Mouse (Mus musculus): ENCODE measurements around the gene Chn1.
A peak's percentile ranks its signal among the peaks of the same experiment; 100 is the strongest.

The Chn1 gene

DNA sequence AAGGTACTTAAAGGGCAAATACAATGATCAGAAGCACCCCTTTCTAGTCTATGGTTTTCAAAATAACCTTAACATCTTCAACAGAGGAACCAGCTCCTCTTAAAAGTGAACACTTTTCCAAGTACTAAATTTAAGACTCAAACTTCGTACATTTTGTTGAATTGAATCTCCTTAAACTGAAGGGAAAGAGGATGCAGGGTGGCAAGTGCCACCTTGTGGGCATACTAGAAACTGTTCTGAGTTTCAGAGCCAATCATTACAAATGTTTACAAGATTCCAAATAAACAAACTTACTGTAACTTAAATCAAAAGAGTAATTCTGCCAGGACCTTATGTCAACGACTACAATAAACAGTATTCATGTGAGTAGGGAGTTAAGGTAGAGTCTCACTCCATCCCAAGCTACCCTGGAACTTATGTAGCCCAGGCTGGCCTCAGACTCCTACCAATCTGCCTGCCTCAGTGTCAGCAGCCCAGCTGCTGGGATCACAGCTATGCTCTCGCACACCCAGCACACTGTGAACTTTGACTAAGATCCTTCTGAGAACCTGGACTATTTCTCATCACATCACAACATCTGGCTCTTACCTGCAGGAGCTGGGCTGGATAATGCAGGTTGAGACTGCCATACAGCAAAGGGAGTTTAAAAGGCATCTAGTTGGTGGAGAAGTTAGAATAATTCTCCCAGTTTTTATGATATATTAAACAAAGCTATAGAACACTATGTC, 29.3 kb downstream of the Chn1 start:
- no peak for DNase-seq

DNA sequence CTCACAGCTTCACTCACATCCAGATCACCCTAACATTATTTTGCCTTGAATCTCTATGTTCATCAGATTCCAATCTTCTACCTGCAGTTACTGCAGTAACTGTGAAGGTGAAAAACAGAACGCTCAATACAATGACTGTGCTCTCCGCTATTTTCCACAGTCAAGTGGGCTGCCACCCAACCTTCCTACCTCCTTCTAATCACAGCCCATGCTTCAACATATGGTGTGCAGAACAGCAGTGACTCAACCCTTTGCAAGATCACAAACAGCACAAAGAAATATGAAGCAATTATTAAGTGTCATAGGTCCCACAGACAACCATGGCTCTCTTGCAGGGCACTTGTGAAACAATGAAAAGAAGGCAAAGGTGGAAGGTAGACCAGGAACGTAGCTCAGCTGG, 33.9 kb downstream of the Chn1 start:
- peak; percentile 58 for DNase-seq

DNA sequence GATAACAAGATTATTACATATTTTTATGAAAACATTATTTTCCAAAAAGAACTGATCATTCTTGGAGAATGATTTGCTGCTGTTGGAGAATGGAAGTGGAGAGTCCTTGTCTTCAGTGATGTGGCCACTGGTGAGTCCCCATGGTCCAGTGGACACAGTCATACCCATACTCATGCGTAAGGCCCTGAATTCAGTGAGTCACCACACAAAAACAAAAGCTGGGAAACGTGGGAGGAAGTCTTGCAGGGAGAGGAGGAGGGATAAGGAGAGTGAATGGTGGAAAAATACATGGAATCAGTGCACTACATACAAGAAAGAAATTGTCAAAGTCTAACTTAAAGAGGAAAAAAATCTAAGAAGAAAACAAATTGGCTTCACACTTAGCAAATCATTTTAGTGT, 47.3 kb downstream of the Chn1 start:
- DNase-seq: no peak

DNA sequence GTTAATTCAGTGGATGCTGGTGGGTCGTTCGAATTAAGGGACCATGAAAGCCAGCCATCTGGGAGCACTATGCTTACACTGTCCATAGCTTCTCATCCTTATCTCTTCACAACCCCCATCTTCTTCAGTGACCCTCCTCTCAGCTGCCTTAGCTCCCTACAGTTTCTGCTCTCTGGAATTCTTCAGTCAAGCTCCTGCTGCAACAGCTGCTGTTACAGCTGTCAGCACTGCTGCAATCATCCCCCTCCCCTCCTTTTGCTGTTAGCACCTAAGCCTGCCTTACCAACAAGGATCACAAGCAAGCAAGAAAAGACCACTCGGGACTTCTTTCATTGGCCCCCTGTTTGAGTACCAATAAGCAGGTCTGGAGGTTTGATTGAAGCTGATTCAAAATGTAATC, 50.2 kb downstream of the Chn1 start:
- DNase-seq: no peak

DNA sequence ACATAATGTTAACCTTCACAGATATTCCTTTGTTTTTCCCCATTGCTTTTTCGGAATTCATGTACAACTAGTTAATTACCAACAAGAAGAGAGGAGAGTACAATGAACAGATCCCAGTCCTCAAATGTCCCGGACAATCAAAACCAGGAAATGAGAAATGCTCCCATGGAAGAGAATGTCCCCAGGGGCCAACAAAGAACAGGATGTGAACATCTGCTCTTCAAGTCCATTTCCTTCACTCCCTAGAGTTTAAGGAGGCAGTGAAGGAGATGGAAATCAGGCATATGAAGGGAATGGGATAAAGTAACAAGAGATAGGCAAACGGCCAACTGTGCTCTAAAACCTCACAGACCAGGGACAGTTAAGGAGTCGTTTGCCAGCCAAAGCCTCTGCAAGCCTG, 53.3 kb downstream of the Chn1 start:
- no peak for DNase-seq

DNA sequence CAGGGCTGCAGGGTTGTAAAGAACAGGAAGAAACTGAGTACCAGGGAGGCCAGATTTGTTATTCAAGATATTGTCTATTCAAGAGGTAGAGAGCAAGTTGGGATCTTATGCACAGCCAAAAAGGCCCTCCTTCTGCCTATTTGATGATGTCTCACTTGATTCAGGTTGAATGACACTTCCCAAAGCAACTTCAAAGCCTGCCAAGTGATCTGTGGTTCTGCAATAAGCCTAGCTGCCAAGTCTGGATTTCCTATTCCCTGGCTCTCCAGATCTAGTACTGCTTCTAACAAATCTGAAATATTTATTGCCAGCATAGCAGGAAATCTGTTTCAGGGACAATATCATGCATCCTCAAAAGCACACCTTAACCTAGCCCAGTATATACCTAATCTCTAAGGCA, 62.7 kb downstream of the Chn1 start:
- no peak for DNase-seq

DNA sequence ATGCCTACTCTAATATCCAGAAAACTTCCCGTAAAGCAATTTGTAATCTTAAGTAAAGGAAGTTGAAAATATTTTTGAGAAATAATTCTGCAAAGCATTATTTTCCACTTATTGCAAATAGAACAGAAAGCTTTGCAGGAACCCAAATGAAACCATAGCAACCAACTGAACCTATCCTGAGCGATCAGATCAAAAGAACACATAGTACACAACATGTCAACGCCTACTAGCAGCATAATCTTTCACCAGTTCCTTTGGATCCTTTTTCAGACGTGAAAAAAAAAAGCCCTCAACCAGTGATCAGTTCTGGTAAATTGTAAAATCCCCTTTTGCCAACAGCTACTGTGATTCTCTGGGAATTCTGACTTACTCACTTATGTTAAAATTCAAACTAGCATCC, 82.1 kb downstream of the Chn1 start:
- peak; percentile 65 for DNase-seq

DNA sequence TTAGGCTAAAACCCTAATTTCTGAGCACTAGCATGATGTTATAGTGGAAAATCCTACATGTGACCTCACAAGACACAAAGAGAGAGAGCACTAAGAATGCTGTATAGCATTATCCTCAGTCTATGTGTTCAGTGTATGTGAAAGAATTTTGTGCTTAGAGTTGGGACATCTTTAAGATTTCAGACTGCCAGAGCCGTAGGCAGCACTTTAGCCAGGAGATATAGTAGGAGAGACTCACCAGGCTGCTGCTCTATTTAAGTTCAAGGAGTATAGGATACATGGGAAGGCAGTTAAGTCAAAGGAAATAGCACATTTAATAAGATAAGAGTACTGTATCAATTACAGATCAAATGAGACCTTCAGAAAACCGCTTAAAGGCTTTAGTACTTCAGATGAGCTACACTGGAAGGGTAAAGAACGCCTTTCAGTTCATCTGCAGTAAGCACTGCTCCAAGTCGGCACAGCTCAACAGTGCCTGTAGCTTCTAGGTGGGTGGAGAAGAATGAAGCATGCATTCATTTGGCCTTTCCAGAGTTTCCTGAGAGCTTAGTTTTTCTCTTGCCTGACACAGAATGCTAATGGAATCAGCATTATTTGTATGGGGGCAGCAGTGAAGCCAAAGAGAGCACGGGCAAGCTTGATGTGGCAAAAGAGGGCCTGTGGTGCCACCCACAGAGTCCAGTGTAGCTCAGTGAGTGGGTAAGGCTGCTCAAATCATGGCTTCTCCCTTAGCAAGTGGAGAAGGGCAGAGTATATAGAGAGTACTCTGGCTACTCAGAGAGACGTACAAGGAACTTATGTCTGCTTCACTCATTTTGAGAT, 84.2 kb downstream of the Chn1 start:
- peak; percentile 26 for DNase-seq

DNA sequence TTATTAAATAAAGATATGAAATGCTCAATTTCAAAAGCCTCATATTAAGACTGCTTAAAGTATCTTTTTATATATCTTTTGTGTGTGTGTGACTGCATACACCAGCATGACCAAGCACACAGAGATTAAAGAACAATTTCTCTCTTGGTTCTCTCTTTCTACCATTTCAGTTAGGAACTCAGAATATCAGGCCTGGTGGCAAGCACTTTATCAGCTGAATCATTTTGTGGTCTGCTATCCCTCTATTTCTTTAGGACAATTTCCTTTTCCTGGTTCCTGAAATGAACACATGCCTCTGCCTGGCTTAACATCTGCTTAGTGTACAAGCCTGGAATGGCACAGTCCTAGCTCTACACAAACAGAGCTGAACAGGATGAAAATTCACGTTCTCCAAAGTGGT, 92.6 kb downstream of the Chn1 start:
- no peak for DNase-seq

DNA sequence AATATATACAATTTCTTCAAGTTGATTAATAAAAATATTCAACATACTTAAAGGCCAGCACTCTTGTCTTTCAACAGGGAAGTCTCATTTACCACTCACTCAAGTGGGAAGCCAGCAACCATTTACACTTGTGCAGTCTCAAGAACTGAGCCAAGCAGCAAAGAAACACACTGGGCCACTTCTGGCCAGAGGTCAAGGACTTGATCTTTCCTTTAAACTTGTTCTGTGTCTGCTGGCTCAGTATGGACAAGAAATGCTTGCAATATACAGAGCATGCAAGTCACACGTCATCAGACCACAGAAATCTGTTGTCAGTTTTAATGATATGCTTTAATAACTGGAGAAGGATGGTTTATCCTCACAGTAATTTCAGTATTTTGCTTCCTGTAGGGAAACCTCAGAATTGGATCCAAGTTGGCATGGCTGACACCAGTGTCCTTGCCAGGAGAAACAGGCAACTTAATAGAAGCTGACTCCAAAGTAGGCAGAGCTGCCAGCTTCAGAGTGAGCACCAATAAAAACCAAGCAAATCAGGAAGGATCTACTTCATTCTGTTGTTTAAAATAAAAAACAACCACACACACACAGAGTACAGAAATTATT, 94.6 kb downstream of the Chn1 start:
- peak; percentile 52 for DNase-seq

DNA sequence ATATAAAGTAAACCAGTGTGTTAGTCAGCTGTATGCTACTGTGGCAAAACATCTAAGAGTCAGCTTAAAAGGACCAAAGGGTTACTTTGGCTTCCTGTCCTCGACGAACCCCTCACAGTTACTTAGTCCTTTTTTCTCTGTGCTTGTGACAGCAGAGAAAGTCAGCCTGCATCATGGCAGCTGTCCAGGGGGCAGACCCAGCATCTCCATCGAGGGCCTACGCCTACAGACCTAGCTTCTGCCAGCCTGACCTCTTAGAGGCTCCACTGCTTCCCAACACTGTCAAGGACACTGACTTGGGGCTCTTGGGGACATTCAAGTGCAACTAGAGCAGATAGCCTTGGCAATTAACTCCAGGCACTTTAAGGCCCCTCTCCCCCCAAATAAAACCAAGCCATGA, 106.5 kb downstream of the Chn1 start:
- no peak for DNase-seq

DNA sequence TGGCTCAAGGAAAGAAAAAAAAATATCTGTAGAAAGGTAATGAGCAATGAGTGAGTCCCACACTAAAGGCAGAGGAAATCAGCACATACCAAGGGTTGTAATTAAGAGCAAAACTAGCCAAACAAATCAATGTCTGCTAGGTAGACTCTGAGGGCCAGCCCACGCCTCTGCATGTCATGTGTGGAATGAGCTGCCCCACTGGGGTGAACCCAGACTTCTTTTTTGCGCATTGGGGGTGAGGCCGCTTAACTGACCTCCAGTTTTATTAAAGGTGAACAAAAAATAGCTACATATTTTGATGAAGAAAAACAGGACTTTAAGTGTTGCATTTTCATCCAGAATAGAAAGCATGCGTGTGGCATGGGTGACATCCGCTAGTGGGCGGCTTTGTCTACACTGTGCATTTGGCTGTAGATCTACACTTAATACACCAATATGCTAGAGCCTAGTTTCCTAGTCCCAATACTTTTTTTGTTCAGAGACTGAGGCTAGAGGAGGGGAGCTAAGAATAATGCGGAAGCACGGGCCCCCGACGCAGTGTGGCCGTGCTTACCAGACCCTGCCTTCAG, 114.5 kb downstream of the Chn1 start:
- DNase-seq: no peak

DNA sequence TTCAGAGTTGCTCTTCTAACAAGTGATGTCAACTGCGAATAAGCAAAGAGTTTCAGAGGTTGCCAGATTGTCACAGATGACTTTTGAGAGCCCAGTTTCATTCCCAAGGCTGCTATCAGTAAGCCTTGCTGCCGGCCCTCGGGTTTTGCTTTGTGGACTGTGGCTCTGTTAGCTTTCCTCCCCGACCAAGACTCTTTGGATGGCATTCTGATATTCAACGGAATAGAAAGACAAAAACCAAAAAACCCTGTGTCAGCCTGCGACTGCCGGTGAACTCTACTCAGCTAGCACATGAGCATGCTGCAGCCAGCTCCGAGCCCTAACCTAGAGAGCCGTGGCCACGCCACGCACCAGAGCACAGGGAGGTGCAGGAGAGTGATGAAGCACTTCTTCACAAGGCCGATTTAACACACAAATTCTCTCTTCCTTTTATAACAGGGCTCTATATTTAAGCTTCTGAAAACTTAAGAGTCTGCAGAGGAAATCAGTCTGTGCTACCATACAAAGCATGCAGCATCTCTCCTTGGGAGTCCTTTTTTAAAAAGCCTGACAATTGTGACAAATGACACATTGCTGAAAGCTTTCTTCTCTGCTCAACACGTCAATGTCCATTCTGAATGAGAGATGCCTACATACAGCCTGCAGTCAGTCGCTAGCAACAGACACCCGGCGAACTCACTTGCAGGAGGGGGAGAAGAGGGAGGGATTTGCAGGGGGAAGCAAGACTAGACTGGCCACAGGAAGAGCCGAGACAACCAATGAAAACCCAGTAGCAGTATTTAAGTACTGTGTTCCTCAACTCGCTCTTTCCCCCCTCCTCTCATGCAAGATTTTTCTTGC, 115.2 kb downstream of the Chn1 start:
- DNase-seq: peak; percentile 92

DNA sequence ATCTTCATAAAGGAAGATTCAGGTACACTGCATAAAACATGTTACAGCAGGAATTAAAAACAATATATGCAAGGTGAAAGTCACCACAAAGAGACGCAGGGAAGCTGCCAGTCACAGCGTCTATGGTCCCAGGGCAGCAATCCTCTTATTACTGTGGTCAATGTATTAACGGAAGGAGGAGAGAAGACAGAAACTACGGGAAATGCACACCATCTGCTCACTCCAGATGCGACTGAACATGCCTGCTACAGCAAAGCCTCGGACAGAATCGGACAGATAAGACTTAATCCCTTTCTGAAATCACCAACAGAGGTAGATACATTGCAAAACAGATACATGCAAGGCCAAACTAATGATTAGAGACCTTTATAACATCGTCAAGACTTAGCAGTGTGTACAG, 116.1 kb downstream of the Chn1 start:
- DNase-seq: no peak

DNA sequence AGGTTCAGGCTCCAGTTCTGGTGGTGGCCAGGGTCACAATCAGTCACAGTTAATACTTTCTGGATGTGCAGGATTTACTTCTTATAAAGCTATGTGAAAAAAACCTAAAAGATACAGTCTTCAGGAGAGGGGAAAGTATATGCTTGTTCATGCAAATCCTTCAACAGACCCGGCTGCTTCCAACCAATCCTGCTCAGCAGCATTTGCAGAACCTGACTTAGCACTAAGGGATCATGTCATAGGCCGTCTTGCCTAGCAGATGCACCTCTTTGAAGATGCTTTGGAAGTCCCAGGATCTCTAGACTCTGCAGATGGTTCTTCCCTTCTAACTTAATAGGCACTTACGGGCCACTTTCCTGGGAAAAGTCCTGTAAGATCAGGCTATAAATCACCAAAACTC, 117.2 kb downstream of the Chn1 start:
- peak; percentile 53 for DNase-seq

DNA sequence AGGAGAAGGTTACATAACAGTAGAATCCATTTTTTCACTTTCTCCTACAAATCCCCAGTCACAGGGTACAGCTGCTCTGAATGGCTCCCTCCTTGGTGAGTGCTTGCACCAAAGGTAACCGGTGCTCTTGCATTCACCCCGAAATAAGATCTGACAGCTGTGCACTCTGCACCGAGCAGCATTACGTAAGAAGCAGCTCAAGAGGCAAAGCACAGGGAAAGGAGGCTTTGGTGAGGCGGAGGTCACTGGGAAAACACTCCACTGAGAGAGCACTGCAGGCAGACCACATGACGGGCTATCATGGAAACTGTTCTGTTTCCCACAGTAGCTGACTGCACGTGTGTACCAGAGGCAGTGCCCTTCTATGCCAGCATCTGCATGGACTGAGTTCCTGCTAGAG, 118.0 kb downstream of the Chn1 start:
- peak; percentile 65 for DNase-seq

DNA sequence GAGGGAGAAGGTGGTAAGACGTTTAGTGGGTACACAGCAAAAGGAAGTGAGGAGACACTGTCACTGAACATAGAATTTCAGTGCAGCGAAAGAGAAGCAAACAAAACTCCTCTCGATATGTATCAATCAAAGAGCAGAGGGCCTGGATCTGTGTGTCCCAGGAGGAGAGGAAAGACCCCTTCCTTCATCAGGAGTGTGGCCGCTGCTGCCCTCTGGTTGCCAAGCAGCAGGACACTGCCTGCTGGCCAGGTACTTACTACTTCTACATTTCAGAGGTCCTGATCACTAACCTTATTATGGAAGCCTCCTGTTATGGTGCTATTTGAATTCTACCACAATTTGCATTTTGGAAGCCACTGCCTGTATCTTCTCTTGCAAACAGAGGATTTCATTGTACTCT, 119.5 kb downstream of the Chn1 start:
- no peak for DNase-seq

DNA sequence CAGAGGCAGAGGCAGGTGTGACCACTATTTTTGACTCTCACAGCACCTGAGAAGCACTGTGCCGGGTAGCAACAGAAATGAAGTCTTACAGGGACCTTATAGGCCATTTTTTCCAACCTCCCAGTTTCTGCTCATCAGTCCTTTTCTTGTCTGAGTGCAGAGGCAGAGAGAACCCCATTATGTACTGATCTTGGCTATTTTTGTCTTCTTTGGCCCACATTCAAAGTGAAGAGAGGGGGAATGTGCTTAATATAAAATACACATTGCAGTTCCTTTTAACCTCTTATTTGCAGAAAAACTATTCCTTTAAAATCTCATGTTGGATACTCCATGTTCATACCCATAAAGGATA, 120.3 kb downstream of the Chn1 start:
- DNase-seq: no peak

DNA sequence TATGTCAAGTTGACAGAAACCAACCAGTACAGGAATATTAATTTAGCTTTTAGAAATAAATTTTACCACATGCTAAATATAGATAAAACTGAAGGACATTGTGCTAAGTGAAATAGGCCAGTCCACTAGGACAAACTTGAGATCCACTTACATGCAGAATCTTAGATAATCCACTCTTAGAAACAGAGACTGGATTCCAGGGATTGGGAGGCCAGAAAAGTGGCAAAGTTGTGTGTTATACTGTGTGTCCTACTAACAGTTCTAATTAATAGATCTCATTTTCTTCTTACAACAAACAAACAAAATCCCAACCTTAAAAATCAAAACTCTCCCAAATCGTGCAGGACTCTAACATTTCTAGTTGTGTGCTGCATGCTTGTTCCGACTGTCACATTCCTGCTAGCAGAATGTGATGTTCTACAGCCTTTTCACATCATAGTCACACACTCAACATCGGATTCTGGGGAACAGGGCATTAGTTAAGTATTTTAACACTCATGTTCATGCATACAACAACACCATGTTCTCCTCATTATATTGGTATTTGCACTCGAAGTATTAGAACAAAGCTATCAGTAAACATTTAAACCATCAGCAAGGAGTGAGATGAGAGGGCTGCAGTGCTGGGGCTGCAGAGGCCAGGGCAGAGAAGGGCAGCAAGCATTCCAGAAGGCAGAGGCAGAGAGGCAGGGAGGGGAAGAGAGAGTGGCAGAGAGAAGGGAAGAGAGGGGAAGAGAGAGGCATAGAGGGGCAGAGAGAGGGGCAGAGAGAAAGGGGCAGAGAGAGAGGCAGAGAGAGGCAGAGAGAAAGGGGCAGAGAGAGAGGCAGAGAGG, 120.9 kb downstream of the Chn1 start:
- no peak for DNase-seq

DNA sequence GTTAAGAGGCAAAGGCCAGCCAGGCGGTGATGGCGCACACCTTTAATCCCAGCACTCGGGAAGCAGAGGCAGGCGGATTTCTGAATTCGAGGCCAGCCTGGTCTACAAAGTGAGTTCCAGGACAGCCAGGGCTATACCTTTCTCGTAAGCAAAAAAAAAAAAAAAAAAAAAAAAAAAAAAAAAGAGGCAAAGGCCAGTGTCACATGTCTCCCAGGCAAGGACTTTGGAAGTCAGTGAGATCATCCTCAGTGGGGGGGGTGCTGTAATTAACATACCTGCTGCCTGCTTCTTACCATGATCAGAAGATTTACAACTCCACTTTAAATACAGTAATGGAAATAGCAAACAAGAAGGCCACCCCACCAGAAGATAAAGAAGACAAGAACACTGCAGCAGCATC, 137.5 kb downstream of the Chn1 start:
- no peak for DNase-seq

DNA sequence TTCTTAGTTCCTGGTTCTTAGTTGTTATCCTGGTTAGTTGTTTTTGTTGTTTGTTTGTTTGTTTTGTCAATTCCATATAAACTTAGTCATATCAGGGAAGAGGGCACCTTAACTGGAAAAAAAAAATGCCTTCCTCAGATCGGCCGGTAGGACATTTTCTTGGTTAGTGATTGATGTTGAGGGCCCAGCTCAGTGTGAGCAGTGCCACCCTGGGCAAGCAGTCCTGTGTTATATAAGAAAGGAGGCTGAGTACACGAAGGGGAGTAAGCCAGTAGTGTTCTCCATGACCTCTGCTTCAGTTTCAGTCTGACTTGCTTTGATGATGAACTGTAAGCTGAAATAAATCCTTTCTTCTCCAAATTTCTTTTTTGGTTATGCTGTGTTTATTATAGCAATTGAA, 138.8 kb downstream of the Chn1 start:
- DNase-seq: no peak

DNA sequence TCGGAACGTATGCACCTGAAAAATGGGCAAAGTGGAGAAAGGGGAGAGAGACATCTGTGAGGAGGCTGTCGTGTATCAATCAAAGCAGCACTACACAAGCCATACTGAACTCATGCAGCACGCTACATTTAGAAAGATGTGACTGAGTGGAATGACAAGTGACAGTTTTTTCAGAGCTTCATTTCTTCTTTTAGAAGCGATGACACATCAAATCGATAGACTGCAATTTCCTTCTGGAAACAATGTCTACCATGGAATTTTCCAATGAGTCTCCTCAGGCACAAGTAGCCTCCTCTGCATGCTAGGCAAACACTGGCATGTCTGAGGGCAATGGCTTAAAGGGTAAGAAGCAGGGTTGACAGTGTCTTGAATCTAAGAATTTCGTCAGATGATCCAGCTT, 143.3 kb downstream of the Chn1 start:
- DNase-seq: no peak
